Mouse (Mus musculus) urinary bladder, postnatal 4 days (tissue): ENCODE results near the gene Uts2r.

Experiments used
- DNase-seq, 2 experiments: peaks; one replicate each; pipeline ENCODE4 v3.0.0; 2021 to 2022; ENCODE audit warnings: low spot score in 2 of 2

Uts2r gene

DNA sequence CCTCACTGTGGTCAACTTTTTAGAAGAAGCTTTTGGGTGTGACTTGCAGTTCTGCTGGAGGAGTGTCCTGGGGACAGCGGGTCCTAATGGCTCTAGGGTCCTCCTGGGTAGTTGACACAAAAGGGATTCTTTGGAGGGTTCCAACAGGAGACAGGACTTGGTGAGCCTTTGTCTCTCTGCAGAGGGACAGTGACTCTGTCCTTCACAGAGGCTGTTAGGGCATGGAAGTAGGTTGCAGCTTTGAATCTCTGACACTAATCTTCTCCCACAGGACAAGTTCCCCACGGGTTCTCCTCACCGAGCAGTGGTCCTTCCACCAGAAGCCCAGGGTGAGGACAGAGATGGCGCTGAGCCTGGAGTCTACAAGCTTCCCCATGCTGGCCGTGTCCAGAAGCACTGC lies at the start of gene Uts2r:
Gene Uts2r (plus strand): TSS at position 301 of the 400 bp plus-strand sequence.
- DNase-seq = no peak

DNA sequence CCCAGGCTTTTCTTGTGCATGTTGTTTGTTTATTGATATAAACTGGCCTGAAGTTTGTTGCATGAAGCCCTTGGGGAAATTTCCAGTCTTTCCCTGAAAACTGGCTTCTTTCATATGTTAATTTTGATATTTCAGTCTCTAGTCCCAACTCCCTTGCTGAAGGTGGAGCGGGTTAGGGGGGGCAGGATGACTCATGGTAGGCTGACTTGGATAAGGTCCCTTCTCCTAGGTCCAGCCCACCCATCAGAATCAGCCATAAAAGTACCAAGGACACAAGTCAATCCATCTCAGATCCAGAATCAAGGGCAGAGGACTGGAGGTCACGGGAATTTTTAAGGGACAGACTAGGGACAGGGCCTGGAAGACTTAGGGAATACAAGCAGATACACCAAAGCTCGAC lies 49.0 kb upstream of the Uts2r start:
- no peak for DNase-seq

DNA sequence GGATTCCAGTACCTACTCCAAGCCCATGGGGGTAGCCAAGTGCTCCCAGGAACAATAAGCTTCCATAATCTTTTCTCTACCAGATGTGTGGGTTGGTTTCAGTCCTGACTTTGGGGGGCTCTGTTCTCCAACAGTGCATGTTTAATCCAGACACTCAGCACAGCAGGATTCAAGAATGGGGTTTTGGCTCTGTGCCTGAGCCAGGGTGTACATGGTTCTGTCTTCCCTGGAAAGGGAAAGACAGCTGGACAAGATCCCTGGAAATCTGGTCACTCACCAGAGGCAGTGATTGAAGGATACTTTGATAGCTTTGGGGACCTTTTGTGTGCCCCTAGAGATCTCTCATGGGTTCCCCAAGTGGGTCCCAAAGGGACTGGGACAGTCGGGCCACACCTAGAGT lies 48.5 kb upstream of the Uts2r start:
- no peak for DNase-seq

DNA sequence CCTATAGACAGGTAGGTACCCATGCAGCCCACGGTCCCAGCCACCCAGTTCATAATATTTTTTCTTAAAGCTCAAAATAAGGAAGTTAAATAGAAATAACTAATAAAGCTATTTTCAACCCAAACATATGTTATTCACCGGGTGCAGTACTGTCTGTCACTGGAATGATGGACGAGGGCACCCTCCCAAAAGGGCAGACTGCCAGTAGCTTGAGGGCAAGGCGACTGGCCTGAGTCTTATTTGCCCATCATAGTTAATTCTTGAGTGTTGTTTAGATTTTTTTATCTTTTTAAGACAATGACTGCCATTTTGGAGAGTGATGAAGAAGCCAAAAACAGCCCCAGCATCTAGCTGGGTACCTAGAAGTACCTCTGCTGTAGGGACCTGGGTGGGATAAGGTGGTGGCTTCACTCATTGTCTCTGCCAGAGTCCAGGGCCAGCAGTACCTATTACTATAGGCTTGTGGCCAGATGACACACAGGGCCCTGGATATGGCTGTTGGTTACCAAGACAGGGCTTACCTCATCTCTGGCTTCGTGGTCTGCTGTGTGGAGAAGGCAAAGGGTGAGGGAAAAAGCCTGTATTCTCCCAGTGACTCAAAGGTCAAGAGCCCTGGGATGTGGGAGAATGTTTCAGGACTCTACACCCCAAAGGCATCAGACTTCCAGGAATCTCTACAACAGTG lies 47.8 kb upstream of the Uts2r start:
- no peak for DNase-seq

DNA sequence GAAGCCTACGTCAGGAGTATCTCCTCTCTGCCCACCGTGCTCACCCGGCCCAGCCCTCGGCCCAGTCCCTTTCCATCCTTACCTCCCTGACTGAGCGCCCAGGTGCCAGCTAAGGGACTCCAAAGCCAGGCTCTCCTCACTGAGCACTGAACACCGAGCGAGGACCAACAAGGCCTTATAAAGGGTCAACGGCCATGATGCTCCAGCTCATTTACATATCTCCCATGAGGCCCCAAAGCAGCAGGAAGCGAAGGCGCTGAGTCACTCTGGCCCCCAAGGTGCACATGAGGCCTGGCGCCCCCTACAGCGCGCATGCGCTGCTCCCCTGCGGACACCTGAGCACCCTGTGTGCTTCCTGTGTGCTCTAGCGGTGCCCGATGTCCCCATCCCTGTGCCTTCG lies 42.0 kb upstream of the Uts2r start:
- no peak for DNase-seq

DNA sequence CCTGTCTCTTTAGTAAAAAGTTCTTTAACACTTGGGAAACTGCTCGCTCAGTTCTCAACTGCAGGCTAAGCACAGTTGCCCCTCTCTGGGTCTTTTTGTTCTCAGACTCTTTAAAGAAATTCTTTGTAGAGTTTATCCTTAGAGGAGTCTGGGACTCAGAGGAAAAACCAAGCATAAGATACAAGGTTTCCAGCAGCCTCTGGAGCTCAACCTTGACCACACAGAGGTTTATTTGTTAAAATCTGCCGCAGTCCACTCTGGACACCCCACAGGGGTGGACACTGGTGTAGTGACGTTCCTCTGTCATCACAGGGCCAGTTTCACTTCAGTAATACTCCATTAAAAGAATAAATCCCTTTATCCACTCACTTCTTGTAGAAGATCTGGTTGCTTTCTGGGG lies 41.5 kb upstream of the Uts2r start, which contains the start of gene Tex19.2:
Gene Tex19.2 (minus strand): TSS at position 101 of the 400 bp plus-strand sequence.
- DNase-seq = no peak

DNA sequence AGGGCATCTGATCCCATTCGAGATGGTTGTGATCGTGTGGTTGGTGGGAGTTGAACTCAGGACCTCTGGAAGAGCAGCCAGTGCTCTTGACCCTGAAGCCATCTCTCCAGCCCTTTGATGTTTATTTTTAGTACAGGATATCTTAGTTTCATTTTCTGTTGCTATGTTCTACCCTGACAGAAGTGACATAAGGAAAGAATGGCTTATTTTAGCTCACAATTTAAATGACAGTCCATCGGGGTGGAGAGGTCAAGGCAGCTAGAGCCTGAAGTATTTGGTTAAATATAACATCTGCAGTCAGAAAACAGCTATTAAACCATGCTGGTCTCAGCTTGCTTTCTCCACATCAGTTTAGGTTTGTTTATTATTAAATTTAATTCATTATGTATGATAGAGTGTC lies 38.9 kb upstream of the Uts2r start:
- no peak for DNase-seq

DNA sequence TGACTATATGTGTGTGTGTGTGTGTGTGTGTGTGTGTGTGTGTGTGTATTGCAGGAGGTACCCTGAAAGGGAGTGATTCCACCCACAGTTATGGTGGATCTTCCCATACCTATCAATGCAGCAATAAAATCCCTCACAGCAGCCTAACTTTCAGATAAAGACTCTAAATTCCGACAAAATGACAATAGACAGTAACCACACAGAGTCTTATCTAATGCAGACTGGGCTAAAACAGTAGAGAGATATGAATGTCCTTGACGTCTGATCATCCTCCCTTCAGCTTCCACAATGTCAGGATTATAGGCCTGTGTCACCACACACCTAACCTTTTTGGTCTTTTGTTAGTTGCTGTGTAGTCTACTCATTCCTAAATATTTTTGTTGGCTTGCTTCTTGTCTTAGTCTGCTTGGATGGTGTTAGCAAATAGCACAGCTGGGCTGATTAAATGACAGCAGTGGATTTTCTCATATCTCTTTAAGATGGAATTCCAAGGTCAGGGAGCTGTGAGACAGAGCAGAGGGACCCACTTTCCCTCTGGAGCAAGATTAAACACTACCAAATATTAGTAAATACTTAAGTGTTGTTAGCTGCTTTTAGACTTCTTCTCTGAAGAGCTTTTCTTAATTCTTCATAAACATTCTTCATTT lies 37.9 kb upstream of the Uts2r start:
- no peak for DNase-seq

DNA sequence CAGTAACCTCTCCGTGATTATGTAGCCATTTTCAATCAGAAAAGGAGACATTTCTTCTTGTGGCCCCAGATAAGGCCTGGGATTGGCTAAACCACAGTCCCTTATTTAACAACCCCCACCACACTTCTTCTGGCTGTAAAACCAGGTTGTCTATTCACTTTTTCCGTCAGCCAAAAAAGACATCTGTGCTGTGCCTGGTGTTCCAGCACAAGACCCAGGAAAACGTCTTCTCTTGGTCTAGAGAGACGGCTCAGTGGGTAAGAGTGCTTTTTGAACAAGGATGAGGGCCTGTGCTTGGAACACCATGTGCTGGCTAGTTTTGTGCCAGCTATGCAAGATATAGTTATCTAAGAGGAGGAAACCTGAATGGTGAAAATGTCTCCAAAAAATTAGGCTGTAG lies 36.6 kb upstream of the Uts2r start:
- DNase-seq = no peak

DNA sequence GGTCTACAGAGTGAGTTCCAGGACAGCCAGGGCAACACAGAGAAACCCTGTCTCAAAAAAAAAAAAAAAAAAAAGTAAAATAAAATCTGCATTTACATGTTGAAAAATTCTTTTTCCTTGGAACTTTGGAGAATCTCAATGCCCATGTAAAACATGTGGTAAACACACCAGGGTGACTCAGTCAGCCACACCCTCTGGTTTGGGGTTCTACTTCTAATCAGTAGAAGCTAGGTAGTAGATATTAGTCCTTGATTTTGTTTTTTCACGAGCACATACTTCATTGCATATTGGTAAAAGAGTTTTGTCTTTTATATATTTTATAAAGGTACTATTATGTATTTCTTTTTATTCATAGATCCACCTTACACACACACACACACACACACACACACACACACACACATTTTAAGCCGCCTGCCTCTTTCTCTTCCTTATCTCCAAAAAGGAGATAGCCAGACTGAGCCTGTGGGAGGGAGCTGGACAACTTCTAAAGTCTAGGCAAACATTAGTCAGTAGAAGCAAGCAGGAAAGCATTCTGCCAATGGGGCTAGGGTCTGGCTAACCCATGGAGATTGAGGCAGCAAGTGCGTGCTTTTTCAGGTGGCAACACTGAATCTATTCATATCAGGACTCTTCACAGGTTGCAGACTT lies 34.4 kb upstream of the Uts2r start:
- no peak for DNase-seq

DNA sequence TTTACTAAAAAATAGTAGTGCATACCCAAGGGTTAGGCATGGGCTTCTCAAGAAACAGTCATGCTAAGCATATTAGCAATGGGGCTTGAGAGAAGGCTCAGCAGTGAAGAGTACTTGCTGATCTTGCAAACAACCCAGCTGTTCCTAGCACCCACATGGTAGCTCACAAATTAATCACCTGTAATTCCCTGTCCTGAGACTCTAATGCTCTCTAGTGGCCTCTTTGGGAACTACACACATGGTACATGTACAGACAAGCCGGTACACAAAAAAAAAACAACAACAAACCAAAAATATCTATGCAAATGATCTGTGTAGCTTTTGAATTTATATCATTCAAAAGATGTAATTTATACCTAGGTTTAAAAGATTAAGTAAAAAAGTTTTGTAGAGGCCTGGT lies 33.7 kb upstream of the Uts2r start:
- DNase-seq = no peak

DNA sequence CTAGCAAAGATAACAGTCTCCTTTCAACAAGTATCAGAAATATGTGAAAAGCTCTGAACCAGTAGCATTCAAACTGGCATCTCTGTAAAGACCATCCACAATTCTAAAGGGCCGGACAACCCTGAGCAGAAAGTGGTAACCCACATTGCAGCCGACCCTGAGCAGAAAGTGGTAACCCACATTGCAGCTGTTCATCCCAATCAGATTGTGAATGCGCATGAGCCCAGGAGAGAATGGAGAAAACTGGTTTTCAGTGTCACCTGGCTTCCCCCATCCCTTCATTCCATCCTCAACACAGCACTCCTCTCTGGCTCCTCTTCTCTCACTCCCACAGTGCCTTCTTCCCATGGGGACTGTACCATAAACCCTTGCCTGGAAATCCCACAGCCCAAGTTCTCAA lies 32.6 kb upstream of the Uts2r start:
- DNase-seq = no peak

DNA sequence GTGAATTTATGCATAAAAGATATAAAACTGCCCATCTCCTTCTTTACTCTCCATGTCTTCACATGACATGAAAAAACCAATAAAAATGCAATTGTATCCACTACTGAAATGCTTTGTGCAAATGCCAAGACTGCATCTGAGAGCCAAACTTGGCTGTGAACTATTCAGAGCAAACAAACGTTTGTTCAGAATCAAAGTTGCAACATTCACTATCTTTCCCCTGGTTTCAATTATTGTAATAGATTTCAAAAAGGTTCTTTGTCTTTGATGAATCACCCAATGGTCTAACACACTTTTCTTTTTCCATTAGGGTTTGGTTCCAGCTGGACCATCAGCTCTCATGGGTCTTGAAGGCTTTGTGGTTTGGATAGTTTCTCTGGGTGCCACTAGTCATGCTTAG lies 30.5 kb upstream of the Uts2r start:
- DNase-seq = no peak

DNA sequence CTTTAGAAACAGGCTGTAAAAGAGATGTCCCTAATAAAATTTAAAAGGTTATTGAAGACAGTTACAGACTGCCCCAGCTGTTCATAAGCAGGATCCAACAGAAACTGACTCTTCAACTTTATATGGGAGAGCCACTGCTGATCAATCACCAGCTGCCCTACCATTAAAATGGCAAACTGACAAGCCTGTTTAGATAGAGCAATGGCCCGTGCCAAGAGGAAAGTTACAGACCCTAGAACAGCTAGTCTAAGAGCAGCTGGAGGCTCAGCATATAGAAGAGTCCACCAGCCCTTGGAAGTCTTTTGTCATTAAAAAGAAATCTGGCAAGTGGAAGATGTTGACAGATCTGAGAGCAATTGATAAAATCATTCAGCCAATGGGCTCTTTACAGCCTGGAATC lies 25.5 kb upstream of the Uts2r start:
- DNase-seq = no peak

DNA sequence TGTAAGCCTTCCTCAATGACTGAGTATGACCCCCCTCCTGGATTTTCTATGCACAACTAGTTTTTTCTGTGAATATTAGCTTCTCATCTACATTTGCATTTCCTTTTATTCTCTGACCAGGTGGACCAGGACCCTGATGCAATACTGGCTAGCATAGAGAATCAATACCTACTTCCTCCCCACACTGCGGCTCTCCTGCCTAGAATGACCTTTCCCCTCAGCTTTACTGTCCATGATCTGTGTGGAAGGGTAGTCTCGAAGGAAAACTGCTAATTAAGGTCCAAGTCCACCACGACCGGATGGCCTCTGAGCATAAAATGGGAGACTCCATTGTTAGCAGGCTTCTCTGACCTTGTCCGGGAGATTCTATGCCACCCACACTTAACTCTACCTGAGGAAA lies 22.4 kb upstream of the Uts2r start:
- DNase-seq = no peak

DNA sequence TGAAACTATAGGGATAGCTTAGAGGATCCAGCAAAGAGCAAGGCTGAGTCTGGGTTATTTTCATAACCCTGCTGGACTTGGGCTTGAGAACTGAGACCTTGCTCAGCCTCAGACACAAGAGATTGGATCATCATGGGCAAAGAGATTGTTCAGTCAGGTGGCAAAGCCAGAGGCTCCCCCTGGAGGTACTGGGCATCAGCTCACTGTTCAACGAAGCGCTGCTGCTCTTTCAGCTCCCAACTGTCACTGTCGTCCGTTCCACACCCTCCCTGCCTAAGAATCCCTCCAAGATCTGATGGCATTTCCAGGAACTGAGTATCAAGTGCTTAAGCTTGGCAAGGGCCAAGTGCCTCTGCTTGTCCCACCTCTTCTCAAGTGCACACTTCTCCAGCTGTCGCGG lies 21.3 kb upstream of the Uts2r start:
- DNase-seq = no peak

DNA sequence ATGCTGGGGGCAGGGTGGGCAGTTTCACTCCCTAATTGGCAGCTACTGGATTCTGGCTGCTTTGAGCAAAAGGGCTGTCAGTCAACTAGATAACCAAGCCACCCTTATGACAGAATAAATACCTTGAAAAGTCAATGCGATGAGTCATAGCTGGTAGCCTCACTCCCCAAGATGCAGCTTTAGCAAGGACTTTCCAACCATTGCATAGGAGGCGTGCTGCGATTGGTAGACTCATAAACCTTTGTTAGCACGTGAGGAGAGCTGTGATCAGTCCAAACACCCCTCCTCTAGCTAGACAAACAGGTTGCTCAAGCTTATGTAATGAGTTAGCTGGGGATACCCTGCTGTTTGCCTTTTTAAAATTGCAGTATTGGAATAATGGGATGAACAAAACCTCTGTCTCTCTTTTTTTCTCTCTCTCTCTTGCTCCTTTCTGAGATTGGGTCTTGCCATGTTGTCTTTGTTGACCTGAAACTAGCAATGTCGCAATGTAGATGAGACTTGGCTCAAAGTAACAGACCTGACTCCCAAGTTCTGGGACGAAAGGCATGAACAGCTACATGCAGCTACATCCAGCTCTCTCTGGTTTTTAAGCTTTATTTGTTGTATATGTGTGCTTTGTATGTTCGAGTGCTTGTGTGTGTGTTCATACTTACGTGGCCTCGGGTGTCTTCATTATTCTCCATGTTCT lies 16.6 kb upstream of the Uts2r start:
- DNase-seq = no peak

DNA sequence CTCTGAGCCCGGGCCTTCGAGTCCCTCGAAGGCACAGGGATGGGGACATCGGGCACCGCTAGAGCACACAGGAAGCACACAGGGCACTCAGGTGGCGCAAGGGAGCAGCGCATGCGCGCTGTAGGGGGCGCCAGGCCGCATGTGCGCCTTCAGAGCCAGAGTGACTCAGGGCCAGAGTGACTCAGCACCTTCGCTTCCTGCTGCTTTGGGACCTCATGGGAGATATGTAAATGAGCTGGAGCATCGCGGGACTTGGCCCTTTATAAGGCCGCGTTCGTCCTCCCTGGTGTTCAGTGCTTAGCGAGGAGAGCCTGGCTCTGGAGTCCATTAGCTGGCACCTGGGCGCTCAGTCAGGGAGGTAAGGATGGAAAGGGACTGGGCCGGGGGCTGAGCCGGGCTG lies 14.2 kb upstream of the Uts2r start, which contains the start of gene Tex19.1:
Gene Tex19.1 (plus strand): TSS at position 279 of the 400 bp plus-strand sequence.
- no peak for DNase-seq

DNA sequence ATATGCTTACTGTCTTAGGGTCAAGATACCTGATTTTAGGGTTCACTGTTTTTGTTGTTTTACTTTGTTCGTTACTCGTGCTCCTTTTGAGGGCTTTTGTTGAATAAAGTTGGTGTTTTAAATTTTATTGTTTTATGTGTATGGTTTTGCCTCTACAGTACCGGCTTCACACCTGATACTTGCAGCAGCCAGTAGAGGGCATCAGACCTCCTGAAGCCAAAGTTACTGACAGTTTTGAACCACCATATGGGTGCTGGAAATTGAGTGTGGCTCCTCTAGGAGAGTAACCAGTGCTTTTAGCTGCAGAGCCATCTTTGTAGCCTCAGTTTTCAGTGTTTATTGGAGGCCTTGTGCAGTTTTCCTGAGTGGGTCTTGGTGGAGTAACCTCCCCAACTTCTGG lies 11.9 kb upstream of the Uts2r start:
- DNase-seq = no peak

DNA sequence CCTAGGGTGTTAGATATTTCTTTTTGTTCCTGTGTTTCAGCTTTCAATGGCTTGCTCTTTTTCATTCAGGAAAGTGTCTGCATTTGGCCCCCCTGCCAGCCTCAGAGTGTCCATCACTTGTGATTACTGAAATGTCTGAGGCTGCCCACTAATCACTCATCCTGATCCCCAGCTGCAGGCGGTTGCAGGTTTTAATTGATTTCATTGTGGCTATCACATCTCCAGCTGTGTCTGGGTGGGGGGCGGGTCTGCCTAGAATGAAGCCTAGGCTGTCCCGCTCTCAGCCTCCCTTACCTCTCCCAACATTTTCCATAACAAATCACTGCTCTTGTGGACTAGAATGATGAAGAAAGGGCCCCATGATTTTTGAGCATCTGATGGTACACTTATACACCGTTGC lies 5.9 kb upstream of the Uts2r start:
- DNase-seq = no peak

DNA sequence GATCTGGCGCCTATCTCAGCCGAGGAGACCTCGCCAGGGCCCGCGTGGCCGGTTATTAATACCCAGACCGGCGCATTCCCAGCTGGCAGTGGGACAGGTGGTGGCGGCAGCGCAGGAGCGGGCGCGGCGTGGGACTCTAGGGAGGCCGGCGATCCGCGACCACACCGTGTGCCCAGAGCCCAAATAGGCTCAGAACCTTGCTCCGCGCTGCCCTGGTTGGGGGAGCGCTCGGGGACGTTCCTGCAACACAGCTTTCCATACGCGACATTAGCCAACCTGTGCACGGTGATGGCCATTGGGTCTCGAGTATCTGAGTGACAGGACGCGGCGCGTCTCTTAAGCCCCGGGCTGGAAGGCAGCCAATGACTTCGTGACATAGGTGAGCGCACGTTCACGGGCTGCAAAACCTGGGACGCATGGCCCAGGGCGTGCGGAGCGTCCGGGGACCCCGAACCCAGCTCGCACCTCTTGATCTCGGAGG lies 3.6 kb upstream of the Uts2r start:
- no peak for DNase-seq

DNA sequence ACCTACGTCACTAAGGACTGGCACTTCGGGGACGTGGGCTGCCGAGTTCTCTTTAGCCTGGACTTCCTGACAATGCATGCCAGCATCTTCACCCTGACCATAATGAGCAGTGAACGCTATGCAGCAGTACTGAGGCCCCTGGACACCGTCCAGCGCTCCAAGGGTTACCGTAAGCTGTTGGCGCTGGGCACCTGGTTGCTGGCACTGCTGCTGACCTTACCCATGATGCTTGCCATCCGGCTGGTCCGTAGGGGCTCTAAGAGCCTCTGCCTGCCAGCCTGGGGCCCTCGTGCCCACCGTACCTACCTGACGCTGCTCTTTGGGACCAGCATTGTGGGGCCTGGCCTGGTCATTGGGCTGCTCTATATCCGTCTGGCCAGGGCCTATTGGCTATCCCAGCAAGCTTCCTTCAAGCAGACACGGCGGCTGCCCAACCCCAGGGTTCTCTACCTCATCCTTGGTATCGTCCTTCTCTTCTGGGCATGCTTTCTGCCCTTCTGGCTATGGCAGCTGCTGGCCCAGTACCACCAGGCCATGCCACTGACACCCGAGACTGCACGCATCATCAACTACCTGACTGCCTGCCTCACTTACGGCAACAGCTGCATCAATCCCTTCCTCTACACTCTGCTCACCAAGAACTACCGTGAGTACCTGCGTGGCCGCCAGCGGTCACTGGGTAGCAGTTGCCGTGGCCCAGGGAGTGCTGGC lies 720 bp downstream of the Uts2r start:
- DNase-seq = no peak
